Mouse (Mus musculus) adrenal gland, postnatal 25 days (tissue): Measurements from ENCODE around the gene Rpl29. TPM values are rescaled to one million over a fixed set of nuclear protein-coding genes. Genes with fewer than 3 reads are reported as not detected.

Experiments used
- DNase-seq: peaks from one replicate; pipeline ENCODE4 v3.0.0; 2021; ENCODE audit warnings: mixed read lengths
- long read RNA-seq: library from polyadenylated mRNA; stranded (forward); transcript quantifications from one replicate; pipeline ENCODE4 v2.0.0, GENCODE M21; 2021
- total RNA-seq: library from RNA; stranded (reverse); gene quantifications from 2 replicates; pipeline ENCODE4 v1.2.3, GENCODE M21; 2021

Rpl29 gene
- 413 and 509 TPM in 2 replicates for total RNA-seq
- long read RNA-seq, transcript Rpl29-204 (3 exons, 845 nt), result minor isoform, 9 of 83 reads
- long read RNA-seq, transcript Rpl29-201 (4 exons, 710 nt), result minor isoform, 6 of 83 reads
- long read RNA-seq, transcript Rpl29-203 (4 exons, 733 nt), result major isoform, 59 of 83 reads
- long read RNA-seq, partial matches to known transcripts, result 1 of 83 reads
- long read RNA-seq, other reads (novel, unspliced or antisense), result 5 of 83 reads

DNA sequence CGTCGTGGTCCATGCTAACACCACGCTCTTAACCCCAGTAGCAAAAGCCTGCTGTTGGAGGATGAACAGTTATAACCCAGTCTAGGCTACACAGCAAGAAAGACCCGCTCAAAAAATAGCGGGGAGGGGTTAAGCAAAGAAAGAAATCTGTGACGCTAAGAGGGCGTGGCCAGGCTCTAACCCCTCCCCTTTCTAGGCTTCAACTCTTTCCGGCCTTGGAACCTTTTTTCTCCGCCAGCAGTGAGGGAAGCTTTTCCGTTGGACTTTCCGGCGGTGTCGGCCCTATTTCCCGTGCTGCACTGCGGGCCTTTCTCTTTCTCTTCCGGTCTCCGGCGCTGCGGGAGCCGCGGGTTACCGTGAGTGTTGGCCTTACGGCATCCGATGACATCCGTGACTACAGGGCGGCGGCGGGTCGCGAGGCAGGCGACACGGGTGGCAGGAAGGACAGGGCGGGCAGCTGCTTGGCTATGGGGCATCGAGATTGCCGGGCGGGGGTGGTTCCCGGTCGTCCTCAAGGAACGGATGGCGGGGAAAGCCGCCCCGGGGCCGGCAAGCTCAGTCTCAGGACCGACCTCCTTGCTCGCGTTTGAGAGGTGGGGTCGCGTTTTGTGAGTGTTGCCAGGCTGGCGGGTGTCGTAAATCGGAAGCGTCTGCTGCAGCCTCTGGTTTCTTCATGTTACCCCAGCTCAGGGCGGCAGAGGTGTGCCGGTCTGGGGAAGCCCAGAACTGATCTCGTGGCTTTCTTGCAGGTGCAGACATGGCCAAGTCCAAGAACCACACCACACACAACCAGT, at the start of gene Rpl29:
Gene Rpl29, plus strand, starts transcription at position 234 of the 794 bp plus-strand sequence.
- peak; percentile 91 for DNase-seq

- peak; percentile 27 for DNase-seq
These were observed 42.9 kb upstream of the Rpl29 start for GRCm38 (mm10) chr9:106386181-106386864.

DNA sequence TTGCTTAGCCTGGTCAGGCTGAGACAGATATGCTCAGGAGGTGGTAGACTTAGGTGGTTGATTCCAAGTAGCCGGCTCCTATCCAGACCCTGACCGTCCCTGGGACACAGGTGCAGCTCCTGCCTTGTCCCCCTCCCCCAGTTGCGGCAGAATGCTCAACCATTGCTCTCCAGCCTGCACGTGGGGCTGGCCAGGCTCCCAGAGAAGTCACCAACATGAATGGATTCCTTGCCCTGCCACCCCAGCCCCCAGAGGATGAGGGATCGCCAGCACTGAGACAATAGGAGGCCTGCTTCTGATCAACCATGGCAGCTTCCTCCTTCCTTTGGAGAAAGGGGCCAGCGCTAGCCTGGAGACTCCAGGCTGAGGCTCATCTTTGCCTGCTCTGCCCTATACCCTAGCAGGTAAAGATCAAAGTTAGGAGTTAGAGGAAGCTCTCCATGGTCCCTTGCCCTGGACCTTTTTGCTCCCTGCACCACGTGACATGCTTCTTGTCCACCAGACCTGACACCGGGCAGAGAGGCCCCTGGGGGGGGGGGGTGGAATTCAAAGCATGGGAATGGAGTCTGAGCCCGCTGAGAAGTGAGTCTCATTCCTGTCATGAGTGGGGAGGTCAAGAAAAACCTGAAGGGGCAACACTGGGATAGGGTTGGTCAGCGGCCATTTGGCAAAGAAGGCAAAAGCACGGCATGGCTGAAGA, 36.3 kb upstream of the Rpl29 start:
- DNase-seq, result no peak

DNA sequence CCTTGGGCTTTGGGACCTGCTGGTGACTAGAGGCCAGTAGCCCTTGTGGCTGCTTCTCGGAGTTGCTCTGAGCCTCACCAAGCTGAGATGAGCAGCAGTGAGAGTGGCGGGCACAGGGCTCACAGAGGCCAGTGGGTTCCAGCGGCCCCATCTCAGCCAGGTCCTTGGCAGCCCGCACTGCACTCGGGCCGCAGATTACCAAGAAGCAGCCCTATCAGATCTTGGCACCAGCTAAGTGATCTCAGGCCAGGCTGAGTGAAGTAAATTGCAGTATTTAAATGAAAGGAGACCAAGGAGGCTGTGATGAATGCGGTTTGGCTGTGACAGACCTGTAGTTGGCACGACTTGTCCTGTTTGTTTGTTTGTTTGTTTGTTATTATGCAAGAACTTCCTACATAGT, 35.7 kb upstream of the Rpl29 start:
- no peak for DNase-seq

DNA sequence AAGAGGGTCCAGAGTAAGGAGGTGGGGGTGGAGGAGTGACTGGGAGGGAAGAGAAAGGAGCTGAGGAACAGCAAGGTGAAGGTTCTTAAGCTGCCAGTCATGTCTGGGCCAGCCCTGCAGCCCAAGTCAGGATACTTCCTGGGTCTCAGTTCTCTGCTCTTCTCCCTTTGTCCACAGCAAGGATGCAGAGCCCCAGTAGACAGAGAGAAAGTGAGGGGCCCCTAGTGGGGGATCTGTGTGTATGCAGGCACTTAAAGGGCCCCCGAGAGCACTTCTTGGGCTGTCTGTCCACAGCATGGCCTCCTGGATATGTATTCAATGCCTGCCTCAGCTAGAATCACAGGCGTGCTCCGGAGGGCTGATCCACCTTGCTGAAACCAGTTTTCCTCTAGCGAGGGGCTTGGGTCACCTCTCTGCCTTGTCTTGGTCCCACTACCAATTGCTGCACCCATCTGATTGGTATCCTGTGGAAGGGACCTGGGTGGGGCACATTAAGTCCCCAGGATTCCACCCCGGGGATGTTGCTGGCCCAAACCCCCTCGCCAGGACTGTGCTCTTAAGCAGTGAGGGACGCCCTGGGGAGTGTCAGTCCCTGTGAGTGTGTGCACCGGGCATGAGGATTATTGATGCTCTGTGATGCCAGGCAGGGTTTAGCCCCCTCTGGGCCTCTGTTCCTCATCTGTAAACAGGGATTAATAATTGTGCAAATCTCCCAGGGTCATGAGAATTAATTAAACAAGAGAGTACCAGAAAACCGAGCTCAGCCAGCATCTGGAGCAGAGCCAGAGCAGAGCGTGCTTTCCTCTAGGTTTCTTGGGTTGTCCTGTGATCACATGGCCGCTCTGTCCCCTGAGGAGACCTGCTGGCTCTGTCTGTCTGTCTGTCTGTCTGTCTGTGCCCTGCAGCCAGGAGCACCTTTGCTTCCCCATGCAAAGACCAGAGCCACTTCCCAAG, 34.3 kb upstream of the Rpl29 start:
- DNase-seq, result no peak

DNA sequence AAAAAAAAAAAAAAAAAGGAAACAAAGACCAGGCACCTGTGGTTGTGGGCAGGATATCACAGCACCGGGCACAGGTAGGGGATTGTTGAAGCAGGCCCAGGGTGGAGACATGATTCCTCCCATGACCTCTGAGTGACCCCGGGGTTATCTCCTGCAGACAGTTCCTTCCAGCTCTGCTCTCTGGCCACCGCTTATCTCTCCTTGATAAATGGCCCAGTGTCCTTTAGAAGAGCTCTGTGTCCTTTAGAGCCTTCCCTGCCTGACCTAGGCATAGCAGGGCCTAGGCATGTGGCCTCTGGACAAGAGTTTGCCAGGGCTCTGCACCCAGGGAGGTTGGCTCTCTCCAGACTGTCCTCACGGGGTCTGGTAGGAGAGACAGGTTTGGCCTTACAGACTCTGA, 31.5 kb upstream of the Rpl29 start:
- peak; percentile 17 for DNase-seq

DNA sequence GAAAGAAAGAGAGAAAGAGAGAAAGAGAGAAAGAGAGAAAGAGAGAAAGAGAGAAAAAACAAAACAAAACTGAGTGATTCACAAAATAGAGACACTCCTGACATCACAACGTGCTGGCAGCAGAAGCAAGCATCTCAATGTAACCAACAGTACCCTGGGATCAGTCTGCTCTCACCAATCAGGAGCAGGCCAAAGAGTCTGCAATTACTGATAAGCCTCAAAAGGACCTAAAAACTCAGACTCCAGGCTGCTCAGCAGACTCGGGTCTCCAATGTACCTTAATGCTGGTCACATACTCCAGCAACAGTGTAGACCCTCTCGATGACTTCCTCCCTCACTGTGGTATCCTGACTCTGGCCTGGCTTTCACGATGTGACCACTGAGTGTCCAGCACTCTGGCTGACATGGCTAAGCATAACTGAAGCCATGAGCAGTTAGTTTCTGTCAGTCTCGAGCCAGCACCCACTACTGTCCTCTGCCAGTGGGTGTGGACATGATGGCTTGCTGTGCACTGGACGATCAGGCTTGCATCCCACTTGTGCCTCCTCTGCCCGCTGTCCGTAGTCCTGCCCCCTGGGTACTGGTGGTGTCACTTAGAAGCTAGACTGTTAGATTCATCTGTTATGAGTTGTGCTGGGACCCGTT, 30.5 kb upstream of the Rpl29 start:
- no peak for DNase-seq

DNA sequence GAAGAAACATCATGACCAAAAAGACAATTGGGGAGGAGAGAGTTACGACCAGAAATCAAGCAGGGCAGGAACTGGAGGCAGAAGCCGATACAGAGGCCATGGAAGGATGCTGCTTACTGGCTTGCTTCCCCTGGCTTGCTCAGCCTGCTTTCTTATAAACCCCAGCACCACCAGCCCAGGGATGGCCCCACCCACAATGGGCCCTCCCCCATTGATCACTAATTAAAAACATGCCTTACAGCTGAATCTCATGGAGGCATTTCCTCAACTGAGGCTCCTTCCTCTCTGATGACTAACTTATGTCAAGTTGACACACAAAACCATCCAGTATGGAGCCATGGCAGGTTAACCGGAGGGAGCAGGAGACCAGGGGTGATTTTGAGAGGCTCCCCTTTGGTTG, 29.4 kb upstream of the Rpl29 start:
- DNase-seq, result no peak

GRCm38 (mm10) chr9:106402149-106402548, 27.1 kb upstream of the Rpl29 start:
- no peak for DNase-seq

GRCm38 (mm10) chr9:106402607-106403375, 26.5 kb upstream of the Rpl29 start:
- no peak for DNase-seq

DNA sequence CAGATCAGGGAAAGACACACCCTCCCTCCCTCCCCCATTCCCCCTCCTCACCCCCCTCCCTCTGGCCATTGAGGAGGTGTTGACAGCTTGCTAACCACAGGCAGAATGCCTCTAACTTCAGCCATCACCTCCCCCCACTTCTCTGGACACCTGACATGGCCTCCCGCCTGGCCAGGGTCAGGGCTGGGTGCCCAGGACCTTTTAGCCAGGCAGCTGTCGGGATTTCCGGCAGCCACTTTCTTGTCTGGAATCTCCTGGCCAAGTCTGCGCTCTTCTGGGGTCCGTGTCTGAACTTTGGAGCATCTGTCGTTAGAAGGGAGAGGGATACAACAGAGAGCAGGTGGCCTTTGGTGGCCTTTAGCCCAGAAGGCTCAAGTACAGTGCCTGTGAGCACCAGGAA, 24.0 kb upstream of the Rpl29 start:
- peak; percentile 18 for DNase-seq

- DNase-seq, result peak; percentile 31
These were observed 22.7 kb upstream of the Rpl29 start for GRCm38 (mm10) chr9:106406443-106407078.

DNA sequence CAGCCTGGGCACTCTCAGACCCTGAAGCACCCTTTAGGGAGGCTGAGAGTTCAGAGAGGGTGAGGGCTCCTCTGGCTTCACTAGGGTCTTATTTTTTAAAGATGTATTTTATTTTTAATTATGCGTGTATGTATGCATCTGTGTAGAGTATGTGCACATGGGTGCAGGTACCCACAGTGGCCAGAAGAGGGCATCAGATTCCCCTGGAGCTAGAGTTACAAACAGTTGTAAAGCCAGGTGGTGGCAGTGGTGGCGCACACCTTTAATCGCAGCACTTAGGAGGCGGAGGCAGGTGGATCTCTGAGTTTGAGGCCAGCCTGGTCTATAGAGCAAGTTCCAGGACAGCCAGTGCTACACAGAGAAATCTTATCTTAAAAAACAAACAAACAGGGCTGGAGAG, 20.2 kb upstream of the Rpl29 start:
- no peak for DNase-seq

DNA sequence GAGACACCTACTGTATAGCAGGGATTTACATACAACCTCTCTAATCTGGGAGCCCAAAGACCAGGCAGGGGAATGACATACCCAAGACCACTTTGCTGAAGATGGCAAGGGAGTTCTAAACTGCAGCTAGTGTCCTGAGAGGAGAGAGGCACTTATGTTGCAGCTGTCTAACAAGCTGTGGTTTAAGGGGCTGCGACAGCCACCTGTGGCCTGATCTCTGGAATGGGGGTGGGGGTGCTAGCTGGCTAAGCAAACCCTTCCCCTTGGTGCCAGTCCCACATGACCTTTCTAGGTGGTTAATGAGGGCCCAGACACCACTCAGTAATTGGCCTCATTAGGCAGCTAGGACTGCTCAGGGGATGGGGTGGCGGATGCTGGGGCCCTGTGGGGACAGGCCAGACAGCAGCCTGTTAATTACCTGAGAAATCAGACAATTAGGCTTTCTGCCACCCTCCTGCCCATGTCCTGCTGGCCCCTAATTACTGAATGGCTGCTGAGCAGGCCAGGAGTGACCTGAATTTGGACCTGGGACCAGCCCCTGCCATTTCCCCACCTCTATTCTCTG, 19.1 kb upstream of the Rpl29 start:
- DNase-seq, result no peak

DNA sequence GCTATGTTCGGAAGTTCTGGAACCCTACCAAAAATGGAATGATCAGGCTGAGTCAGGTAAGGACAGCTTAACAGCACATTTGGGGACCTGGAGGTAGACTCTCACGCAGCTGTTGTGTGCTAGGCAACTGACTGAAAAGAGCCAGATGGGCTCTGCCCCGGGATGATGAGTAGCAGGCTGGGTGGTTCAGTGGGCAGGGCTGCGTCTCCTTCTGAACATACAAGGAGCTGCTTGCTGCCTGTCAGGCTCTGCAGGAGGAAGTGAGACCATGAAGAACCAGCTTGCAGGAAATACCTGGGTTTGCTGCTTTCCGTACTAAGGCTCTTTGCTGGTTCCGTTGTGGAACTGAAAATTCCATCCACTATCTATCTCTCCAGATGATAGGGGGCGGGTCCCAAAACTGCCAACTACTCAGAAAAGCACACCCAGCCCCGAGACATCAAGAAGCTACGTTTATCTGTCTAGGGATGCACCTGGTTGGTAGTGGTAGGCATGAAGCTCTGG, 18.1 kb upstream of the Rpl29 start:
- no peak for DNase-seq

DNA sequence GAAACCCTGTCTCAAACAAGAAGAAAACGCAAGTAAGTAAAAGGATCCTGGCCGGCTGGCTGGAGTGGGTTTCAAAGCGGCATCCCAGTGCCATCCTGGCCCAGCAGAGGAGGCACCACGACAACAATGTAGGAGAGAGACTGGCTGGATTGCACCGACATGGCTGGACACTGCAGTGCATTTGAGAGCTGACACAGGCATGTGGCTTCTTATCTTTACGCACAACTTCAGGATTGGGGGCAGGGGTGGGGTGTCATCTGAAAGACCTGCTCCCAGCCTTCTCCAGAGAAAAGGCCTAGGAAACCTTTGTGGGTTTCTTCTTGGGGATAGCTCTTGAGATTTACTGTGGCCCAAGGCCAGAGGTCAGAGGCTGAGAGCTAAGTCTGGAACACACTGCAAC, 17.5 kb upstream of the Rpl29 start:
- no peak for DNase-seq

DNA sequence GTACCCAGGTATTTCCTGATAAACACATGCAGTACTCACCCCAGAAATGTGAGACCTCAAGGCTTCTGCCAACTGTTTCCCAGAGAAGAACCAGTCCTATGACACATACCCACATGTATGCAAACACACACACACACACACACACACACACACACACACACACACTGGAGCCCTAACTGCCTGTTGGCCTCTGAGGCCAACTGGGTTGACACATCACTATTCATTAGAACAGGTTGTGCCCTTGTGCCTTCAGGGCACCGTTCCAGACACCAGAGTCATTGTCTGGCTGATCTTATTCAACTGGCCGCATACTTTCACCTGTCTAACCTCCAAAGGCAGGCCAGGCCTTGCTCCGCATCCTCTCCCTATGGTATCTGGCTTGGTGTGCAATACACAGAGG, 17.0 kb upstream of the Rpl29 start:
- DNase-seq, result no peak

- no peak for DNase-seq
These were observed 15.6 kb upstream of the Rpl29 start for GRCm38 (mm10) chr9:106413606-106414005.

- DNase-seq, result no peak
These were observed 12.4 kb upstream of the Rpl29 start for GRCm38 (mm10) chr9:106416826-106417225.
